Mouse (Mus musculus) T-helper 17 cell (primary cell): Measurements from ENCODE around the gene Bmpr1b.

ENCODE experiments used
- in situ Hi-C, 2 experiments: fragments of 300-600 bp; cut with MboI, MseI; formaldehyde crosslinking; loops; 1 replicate in 1 of 2; 2 replicates in 1 of 2; pipeline ENCODE4 v1.15.1; 2025; ENCODE audit warnings: high pct_unique_total_duplicates in 2 of 2

Bmpr1b gene

DNA sequence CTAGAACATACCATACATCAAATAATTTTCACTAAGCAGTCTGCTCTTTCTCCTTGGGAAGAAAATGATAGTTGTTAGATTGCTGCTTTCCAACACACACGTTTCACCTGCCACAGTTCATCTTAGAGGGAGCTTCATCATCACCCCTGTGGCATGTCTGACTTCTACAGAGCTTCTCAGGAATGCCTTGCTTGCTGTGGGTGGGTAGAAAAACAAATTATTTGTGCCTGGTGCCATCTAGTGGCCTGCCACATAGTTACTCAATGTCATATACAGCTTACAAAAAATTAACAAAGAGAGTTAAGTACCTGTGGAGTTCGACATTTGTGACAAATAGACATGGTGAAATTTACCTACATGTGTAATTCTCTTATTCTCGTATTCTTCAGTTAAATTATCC, 338.1 kb downstream of the Bmpr1b start:
- in situ Hi-C loops: no loop called here

DNA sequence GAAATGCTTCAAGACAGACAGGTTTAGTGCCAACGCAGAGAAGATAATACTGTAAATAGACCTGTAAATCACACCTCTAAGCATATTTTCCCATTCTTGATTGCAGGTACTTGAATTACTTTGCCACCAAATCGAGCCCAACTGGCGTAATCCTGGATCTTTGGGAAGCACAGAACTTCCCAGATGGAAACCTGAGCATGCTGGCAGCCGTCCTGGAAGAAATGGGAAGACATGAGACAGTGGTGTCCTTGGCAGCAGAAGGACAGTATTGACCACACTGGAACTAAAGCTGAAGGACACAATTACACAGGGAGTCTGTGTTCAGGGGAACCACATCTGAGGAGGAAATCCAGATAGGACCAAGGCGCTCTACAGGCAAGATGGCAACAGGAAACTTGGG, 340.9 kb downstream of the Bmpr1b start:
- in situ Hi-C loops: no loop called here

DNA sequence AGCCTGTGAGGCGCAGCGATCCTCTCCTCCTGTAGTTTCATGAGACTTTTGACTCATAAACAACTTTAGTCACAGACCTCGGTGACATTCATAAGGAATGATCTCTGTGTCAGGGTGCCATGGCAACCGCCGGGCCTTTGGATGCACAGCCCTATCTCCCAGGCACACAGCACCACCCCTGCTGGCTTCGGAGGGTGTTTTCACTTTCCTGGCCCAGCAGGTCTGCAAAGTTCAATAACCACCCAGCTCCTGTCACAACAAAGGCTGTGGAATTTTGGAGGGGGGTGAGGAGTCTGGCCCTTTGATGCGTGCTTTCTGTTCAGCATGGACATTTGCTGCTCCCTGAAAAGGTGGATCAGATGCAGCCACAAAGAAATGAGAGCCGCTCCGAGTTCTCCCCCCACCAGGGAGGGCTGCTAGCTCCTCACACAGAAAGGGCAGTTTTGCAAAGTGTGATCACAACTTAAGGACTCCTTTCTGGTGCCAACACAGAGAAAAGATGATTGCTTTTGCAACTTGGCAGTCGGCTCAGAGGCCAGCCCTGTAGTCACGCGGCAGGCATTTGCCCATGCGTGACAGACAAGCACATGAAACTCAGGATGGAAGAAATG, 349.8 kb downstream of the Bmpr1b start:
- in situ Hi-C loops: no loop called here

DNA sequence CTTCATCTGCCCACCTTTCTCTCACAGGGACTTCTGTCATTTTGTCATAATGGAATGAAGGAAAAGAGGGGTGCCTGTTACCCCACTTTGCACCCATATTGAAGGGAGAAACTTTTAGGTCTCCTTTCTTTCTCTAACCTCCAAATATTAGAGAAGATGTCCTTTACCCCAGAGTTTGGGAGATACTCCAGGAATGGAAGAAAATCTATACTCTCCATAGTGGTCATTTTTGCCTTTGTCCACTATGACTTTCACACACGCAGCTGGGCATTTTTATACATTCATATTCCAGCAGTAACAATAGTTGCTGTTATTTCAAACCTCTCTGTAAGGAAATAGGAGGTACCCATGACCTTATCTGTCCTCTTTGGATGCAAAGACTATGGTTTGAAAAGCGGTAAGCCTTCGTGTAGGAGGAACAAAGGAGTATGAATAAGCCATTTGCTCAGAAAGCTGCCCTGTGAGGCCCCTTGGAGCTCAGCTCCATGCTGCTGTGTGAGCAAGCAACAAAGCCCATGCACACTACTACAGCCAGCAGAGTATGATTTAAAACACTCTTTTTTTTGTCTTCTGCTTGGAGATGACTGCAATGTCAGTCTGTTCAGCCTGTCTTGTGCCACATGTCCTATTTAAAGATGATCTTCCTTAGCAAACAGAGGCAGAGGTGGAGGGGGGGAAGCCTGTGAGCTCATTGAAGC, 350.5 kb downstream of the Bmpr1b start:
- in situ Hi-C loops: no loop called here

DNA sequence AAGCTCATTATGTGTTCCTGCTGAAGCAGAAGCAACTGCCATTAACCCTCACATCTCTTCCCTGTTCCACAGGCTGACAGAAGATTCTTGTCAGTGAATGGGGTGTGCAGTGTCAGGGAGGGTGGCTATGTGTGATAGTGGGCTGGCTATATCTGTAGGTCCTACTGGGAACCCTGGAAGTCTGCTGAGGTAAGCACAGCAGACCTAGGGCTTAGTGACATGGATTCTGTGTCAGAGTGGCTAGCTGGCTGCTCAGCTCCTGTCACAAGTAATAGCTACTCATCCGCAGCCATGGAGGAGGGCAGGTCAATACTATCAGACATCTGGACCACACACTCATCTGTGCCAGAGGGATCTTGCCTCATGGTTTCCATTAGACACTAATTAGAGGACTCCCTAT, 354.4 kb downstream of the Bmpr1b start:
- in situ Hi-C loops: no loop called here

DNA sequence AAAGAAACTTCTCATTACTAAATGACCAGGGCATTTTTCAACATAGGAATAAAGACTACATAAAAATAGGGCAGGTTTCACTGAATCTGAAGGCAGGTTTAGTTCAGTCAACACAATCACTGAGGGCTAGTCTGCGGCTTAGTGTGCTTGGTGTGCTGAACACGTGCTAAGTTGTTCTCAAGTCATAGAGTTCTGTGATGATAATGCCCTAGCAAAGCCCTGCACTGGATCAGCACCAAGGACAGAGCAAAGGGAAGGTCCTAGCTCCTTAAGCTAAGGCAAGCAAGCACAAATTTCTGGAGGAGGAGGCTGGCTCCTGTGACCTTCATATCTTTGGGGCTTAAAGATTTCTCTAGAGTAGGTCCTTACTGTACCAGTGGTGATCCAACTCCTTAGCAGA, 357.9 kb downstream of the Bmpr1b start:
- in situ Hi-C loops: no loop called here

DNA sequence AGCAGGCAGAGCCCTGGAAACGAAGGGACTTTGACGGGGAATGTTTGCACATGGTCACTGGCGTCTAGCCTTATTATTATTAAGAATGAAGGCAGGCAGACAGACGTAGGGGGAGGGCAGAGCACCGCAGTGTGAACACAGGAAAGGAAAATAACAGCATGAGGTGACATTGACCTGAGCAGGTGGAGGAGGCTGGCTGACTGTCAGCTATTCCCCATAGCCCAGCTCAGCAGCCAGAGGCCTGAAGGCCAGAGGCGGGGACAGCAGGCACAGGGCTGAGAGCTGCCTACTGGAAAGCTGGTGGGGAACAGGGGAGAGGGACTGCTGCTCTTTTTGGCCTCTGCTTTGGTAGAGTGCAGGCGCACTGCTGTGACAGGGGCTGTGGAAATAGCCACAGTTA, 358.3 kb downstream of the Bmpr1b start:
- in situ Hi-C loops: no loop called here

DNA sequence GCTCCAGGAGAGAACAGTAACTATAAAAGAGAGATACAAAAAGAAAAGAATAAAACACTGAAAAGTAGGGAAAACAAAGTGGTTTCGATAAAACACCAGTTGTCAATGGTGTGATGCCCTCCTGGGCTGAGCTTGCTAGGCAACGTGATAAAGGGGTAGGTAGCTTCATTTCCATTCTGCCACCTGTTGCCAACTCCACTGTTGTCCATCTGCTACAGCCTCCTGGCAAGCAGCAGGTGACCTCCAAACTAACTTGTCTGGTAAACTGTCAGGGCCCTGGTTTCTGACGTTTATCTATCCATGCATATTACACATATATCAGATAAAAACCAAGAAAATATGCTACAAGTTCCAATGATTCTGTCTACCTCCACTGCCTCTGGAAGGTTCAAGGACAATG, 359.6 kb downstream of the Bmpr1b start:
- in situ Hi-C loops: no loop called here

DNA sequence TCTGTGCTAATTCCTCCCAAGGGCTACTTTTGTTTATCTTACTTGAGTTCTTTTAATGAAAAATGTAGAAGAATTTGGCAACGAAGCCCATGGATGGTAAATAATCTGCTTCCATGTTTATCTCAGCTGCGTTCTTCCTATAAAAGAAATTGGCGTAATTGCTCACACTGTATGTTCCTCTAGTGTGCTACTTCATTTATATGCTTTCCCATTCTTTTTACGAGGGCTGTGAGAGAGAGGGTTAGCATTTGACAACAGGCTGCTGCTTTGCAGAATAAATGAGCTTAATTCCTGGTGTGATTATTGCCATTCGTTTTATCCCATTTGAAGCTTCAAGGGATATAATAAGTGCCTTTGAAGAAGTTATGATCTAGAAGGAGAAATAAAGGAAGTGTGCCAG, 365.1 kb downstream of the Bmpr1b start:
- in situ Hi-C loops: no loop called here

DNA sequence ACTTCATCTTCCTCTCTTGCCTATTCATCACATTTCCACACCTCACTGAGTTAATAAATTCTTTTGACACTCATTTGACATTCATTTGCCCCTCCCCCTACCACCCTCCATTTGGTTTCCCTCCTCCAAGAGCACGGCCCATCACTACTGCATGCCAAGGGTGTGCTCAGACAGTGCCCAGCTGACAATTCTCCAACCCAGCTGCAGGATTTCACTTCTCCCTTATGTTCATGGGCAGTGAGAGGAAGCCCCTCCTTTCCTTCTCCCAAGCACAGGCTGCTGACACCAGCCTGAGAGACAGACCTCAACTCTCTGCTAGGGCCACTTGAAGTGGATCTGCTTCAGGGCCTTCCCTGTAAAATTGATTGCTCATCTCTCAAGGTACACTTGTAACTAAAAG, 371.4 kb downstream of the Bmpr1b start:
- in situ Hi-C loops: no loop called here

DNA sequence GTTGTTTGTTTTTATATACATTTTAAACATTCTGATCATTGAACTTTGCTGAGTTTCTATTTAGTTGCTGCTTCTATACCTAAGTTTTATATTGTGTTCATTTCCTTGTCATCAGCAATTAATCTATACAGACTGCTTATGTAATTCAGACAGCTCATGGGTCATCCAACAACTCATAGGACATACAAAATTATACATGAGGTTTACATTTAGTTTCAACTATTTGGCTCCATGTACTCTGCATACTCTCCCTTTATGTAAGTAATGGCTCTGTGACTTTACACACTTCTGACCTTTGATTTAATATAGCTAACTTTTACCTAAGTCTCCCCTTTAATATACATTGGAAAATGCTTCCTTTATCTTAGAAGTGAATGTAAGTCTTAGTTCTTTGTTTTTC, 371.9 kb downstream of the Bmpr1b start:
- in situ Hi-C loops: no loop called here

DNA sequence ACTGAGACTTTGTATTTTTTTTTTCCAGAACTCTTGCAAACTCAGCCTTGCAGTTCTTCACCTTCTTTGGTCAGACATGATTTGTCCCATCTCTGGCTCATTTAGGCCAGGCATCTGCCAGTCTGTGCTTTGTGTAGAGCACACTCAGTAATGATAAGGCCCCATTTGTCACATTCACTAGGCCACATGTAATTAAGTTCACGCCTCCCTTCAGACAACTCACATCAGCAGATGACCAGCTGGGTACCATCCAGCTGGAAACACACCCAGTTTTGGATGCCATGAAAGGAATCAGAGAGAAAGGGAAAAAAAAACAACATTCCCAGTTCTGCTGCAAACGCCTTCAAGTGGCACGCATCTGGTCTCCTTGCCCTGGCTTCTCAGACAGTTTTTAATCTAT, 374.9 kb downstream of the Bmpr1b start:
- in situ Hi-C loops: no loop called here

DNA sequence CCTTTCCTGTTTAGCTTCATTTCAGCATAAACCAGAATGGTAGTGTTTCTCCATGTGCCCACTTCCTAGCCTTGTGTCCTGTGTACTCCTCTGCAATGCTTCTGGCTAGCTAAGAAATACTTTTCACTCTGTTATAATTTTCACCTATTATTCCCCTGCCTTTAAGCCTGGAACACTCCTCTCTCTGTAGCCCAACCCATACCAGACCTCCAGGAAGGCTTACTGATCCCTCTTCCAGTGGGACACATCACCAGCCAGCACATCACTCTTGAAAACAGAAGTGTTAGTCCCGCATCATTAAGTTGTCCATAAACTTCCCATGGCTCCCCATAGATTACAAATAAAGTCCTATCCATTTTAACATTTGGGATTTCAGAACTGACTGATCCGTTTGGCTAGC, 375.5 kb downstream of the Bmpr1b start:
- in situ Hi-C loops: no loop called here

DNA sequence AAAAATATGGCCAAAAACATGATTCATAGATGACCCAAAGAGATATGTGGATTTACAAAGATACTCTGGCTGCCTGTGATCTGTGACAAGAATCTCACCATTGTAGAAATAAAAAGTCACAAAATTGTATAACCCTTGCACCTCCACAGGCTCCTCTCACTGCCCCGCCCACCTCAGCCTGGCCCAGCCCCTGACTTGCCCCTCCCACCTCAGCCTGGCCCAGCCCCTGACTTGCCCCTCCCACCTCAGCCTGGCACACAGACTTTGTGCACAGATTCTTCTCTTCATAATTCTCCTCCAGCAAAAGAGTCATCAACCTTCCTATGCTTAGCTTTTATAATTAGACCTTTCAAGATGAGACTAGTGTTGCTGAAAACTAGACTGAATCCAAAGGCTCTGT, 377.1 kb downstream of the Bmpr1b start:
- in situ Hi-C loops: no loop called here

DNA sequence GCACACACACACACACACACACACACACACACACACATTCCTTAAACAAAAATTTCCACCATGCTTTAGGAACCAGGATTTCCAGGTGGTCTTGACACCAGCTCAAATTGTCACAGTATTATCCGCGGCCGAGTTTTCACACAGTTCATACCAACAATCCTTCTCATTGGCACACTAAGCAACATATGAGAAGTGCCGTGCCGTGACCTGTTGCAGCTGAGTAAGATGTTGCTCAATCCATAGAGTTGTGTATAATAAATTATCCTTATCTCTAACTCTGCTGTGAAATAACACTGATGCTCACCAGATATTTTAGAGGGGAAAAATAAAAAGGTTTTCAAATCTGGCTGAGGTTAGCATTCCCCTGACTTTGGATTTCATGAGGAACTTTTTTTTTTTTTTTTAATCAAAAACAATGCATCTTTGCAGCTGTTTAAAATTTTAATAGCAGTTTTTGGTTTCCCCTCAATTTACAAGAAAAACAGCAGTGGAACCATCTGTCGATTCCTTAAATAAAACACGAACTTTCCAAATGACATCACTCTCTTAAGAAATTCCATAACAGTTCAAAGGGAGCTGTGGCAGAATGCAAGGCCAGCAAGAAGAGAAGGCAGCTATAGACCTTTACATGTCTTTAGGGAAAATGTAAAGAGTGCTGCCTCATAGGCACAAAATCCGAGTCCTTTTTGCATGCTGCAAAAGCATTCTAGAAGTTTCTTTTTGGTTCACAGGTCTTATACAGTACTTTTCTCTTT, 378.0 kb downstream of the Bmpr1b start:
- in situ Hi-C loops: no loop called here
